Mouse (Mus musculus): ENCODE data around the gene Ocrl. TPM values are rescaled to one million over a fixed set of nuclear protein-coding genes. Genes with fewer than 3 reads are reported as not detected.

Ocrl gene
- polyA plus RNA-seq, 1 experiment from 2014 or later: 22.8 TPM

- 86% methylated on average over 8 of the region's 8 CpGs for WGBS
- Histone ChIP-seq H3K27ac (ENCODE audit: low read depth, low read length) (no peak overlapping the region), H3K9ac (ENCODE audit: low read depth, low read length) (no peak overlapping the region), H3K9me3 (ENCODE audit: control insufficient read depth, low read length) (no peaks in the 10 kb centered on the region), H3K4me3 (ENCODE audit: low read depth, low read length) (no peak overlapping the region), H3K4me2 (replicated peaks; ENCODE audit: low read depth, low read length) (no peak overlapping the region), H3K27me3 (ENCODE audit: control insufficient read depth, insufficient read depth, low read length) (no peaks in the 10 kb centered on the region), H3K36me3 (ENCODE audit: control insufficient read depth, insufficient read depth, low read length) (no peaks in the 10 kb centered on the region), H3K4me1 (replicated peaks; ENCODE audit: control insufficient read depth, insufficient read depth, low read length) (no peaks in the 10 kb centered on the region)
- DNase-seq (ENCODE audit: low spot score) (no peak), ATAC-seq (ENCODE audit: low FRiP score) (no peak)
Observed at GRCm38 (mm10) chrX:47998412-47998811, 86.2 kb downstream of the Ocrl start.

- Histone ChIP-seq H3K9ac (ENCODE audit: low read depth, low read length) (no peak overlapping the region), H3K27me3 (ENCODE audit: control insufficient read depth, insufficient read depth, low read length) (no peaks in the 10 kb centered on the region), H3K27ac (ENCODE audit: low read depth, low read length) (no peak overlapping the region), H3K36me3 (ENCODE audit: control insufficient read depth, insufficient read depth, low read length) (no peaks in the 10 kb centered on the region), H3K4me3 (ENCODE audit: low read depth, low read length) (no peak overlapping the region), H3K4me2 (replicated peaks; ENCODE audit: low read depth, low read length) (no peak overlapping the region), H3K9me3 (ENCODE audit: control insufficient read depth, low read length) (no peaks in the 10 kb centered on the region), H3K4me1 (replicated peaks; ENCODE audit: control insufficient read depth, insufficient read depth, low read length) (no peaks in the 10 kb centered on the region)
- DNase-seq (ENCODE audit: low spot score) (no peak), ATAC-seq (ENCODE audit: low FRiP score) (no peak)
- 74% methylated on average over 7 of the region's 7 CpGs for WGBS
Observed at GRCm38 (mm10) chrX:48001151-48001550, 89.0 kb downstream of the Ocrl start.

- no peak overlapping the region for H3K9ac ChIP-seq (ENCODE audit: low read depth, low read length)
- no peak overlapping the region for H3K27ac ChIP-seq (ENCODE audit: low read depth, low read length)
- H3K4me3 ChIP-seq (ENCODE audit: low read depth, low read length): no peak overlapping the region
- DNase-seq (ENCODE audit: low spot score) (no peak), ATAC-seq (ENCODE audit: low FRiP score) (no peak)
- no peaks in the 10 kb centered on the region for H3K27me3 ChIP-seq (ENCODE audit: control insufficient read depth, insufficient read depth, low read length)
- no peaks in the 10 kb centered on the region for H3K9me3 ChIP-seq (ENCODE audit: control insufficient read depth, low read length)
- H3K4me2 ChIP-seq (replicated peaks; ENCODE audit: low read depth, low read length): no peak overlapping the region
- no peaks in the 10 kb centered on the region for H3K36me3 ChIP-seq (ENCODE audit: control insufficient read depth, insufficient read depth, low read length)
- WGBS: 88% methylated on average over 1 of the region's 1 CpGs
- H3K4me1 ChIP-seq (replicated peaks; ENCODE audit: control insufficient read depth, insufficient read depth, low read length): no peaks in the 10 kb centered on the region
Observed at GRCm38 (mm10) chrX:48004786-48005185, 92.6 kb downstream of the Ocrl start.

GRCm38 (mm10) chrX:48006062-48006461, 93.9 kb downstream of the Ocrl start:
- no peak for DNase-seq (ENCODE audit: low spot score)
- 60% methylated on average over 8 of the region's 8 CpGs for WGBS
- no peak for ATAC-seq (ENCODE audit: low FRiP score)
- no peak overlapping the region for H3K4me2 ChIP-seq (replicated peaks; ENCODE audit: low read depth, low read length)
- no peaks in the 10 kb centered on the region for H3K9me3 ChIP-seq (ENCODE audit: control insufficient read depth, low read length)
- no peak overlapping the region for H3K4me3 ChIP-seq (ENCODE audit: low read depth, low read length)
- no peaks in the 10 kb centered on the region for H3K4me1 ChIP-seq (replicated peaks; ENCODE audit: control insufficient read depth, insufficient read depth, low read length)
- no peaks in the 10 kb centered on the region for H3K27me3 ChIP-seq (ENCODE audit: control insufficient read depth, insufficient read depth, low read length)
- H3K9ac ChIP-seq (ENCODE audit: low read depth, low read length): no peak overlapping the region
- no peaks in the 10 kb centered on the region for H3K36me3 ChIP-seq (ENCODE audit: control insufficient read depth, insufficient read depth, low read length)
- H3K27ac ChIP-seq (ENCODE audit: low read depth, low read length): no peak overlapping the region

- 94% methylated on average over 3 of the region's 3 CpGs for WGBS
Observed at GRCm38 (mm10) chrX:48011656-48012055, 99.5 kb downstream of the Ocrl start.

More at GRCm38 (mm10) chrX:48011656-48012055, 99.5 kb downstream of the Ocrl start:
- ATAC-seq (ENCODE audit: low FRiP score) (no peak), DNase-seq (ENCODE audit: low spot score) (no peak)
- Histone ChIP-seq H3K27me3 (ENCODE audit: control insufficient read depth, insufficient read depth, low read length) (no peaks in the 10 kb centered on the region), H3K9ac (ENCODE audit: low read depth, low read length) (no peak overlapping the region), H3K4me1 (replicated peaks; ENCODE audit: control insufficient read depth, insufficient read depth, low read length) (no peaks in the 10 kb centered on the region), H3K27ac (ENCODE audit: low read depth, low read length) (no peak overlapping the region), H3K9me3 (ENCODE audit: control insufficient read depth, low read length) (no peaks in the 10 kb centered on the region), H3K4me3 (ENCODE audit: low read depth, low read length) (no peak overlapping the region), H3K36me3 (ENCODE audit: control insufficient read depth, insufficient read depth, low read length) (no peaks in the 10 kb centered on the region), H3K4me2 (replicated peaks; ENCODE audit: low read depth, low read length) (no peak overlapping the region)

Other genes with a start within 250 kb of the Ocrl start
- 27.0 and 30.9 TPM in 2 replicates for gene Smarca1, start 19.4 kb upstream of the Ocrl start, polyA plus RNA-seq (2014; fragmentation: Nextera tagmentation; extraction: Ambion mirVana)
- 1.5 and 2.4 TPM in 2 replicates for gene Apln, start 122.5 kb downstream of the Ocrl start, polyA plus RNA-seq (2014; fragmentation: Nextera tagmentation; extraction: Ambion mirVana)
- gene Xpnpep2, start 196.3 kb downstream of the Ocrl start, polyA plus RNA-seq (2014; fragmentation: Nextera tagmentation; extraction: Ambion mirVana): 2.2 and 2.5 TPM in 2 replicates
- 1.4 and 1.5 TPM in 2 replicates for gene Sash3, start 234.0 kb downstream of the Ocrl start, polyA plus RNA-seq (2014; fragmentation: Nextera tagmentation; extraction: Ambion mirVana)

Data from hindbrain, embryonic 11.5 days (tissue).